Mouse (Mus musculus) stomach, embryonic 14.5 days (tissue): ENCODE results near the gene Twf2. TPM values are rescaled to one million over a fixed set of nuclear protein-coding genes. Genes with fewer than 3 reads are reported as not detected.

ENCODE experiments used
- ATAC-seq: fragments of 200-750 bp; cut with Nextera tagmentation; 2 replicates; pipeline ENCODE4 v1.8.0; 2017; ENCODE audit warnings: low read depth, moderate TSS enrichment; ENCODE audit not compliant: insufficient number of reproducible peaks, insufficient read depth, low FRiP score
- H3K27ac ChIP-seq: fragments of 300-500 bp; sonication (generic); 2 replicates; pipeline ENCODE4 v1.5.1; 2014; ENCODE audit warnings: mild to moderate bottlenecking, low read length, moderate library complexity, mixed read lengths
- H3K27me3 ChIP-seq: fragments of 300-500 bp; sonication (generic); 2 replicates; pipeline ENCODE4 v1.6.1; 2014; ENCODE audit warnings: low read length, control low read depth, mixed read lengths; ENCODE audit not compliant: control insufficient read depth, insufficient read depth
- H3K36me3 ChIP-seq: fragments of 300-500 bp; sonication (generic); 2 replicates; pipeline ENCODE4 v1.6.1; 2014; ENCODE audit warnings: mild to moderate bottlenecking, control low read depth, low read length, moderate library complexity, mixed read lengths; ENCODE audit not compliant: control insufficient read depth, insufficient read depth
- H3K4me1 ChIP-seq: fragments of 300-500 bp; sonication (generic); 2 replicates; pipeline ENCODE4 v1.6.1; 2014; ENCODE audit warnings: low read length, control low read depth, mixed read lengths; ENCODE audit not compliant: control insufficient read depth, insufficient read depth
- H3K4me2 ChIP-seq: fragments of 300-500 bp; sonication (generic); replicated peaks from 2 replicates; pipeline ENCODE4 v1.6.1; 2014; ENCODE audit warnings: low read depth, low read length, control low read depth
- H3K4me3 ChIP-seq: fragments of 300-500 bp; sonication (generic); 2 replicates; pipeline ENCODE4 v1.5.1; 2014; ENCODE audit warnings: low read depth, low read length, control low read depth
- H3K9ac ChIP-seq: fragments of 300-500 bp; sonication (generic); replicated peaks from 2 replicates; pipeline ENCODE4 v1.6.1; 2014; ENCODE audit warnings: low read depth, mild to moderate bottlenecking, control low read depth, low read length, moderate library complexity, mixed read lengths
- H3K9me3 ChIP-seq: fragments of 300-500 bp; sonication (generic); 2 replicates; pipeline ENCODE4 v1.6.1; 2016; ENCODE audit warnings: low read depth, low read length, control low read depth; ENCODE audit not compliant: control insufficient read depth
- WGBS: fragments of 180-500 bp; shearing (Covaris S2); extraction: QIAGEN DNeasy Blood & Tissue Kit; methylation state at CpG from one replicate; pipeline ENCODE4 v1.1.7; 2014; 5-methylcytosine and 5-hydroxymethylcytosine counted together
- polyA plus RNA-seq: library from polyadenylated mRNA; unstranded; fragments of >200 nt; fragmentation: Nextera tagmentation; extraction: Ambion mirVana; gene quantifications from 2 replicates; pipeline ENCODE4 v1.2.1, GENCODE M21; 2014

Twf2 gene
- polyA plus RNA-seq, 1 experiment from 2014 or later, result 69.3 TPM

GRCm38 (mm10) chr9:106222994-106223393 is 20.1 kb downstream of the Twf2 start:
- H3K36me3 ChIP-seq, result no peaks in the 10 kb centered on the region
- WGBS, result 85% methylated on average over 4 of the region's 4 CpGs
- ATAC-seq, result no peak
- no peaks in the 10 kb centered on the region for H3K9me3 ChIP-seq
- no peak overlapping the region for H3K4me2 ChIP-seq
- no peaks in the 10 kb centered on the region for H3K27me3 ChIP-seq
- no peak overlapping the region for H3K27ac ChIP-seq
- H3K4me3 ChIP-seq, result no peak overlapping the region
- no peak overlapping the region for H3K9ac ChIP-seq
- peaks cover 7% of the 10 kb centered on the region; the same call in 1 of the 2 replicates for H3K4me1 ChIP-seq

- WGBS, result 63% methylated on average over 24 of the region's 24 CpGs
- peaks cover 7% of the 10 kb centered on the region; the same call in 1 of the 2 replicates for H3K4me1 ChIP-seq
- H3K4me3 ChIP-seq, result peak overlapping the region; percentile 24; the same call in 1 of the 2 replicates
- H3K27ac ChIP-seq, result peak overlapping the region; percentile 73; the same call in 1 of the 2 replicates
- ATAC-seq, result no peak
- no peaks in the 10 kb centered on the region for H3K9me3 ChIP-seq
- H3K4me2 ChIP-seq, result peak overlapping the region; percentile 56
- no peak overlapping the region for H3K9ac ChIP-seq
- no peaks in the 10 kb centered on the region for H3K36me3 ChIP-seq
- no peaks in the 10 kb centered on the region for H3K27me3 ChIP-seq
These were observed 22.7 kb downstream of the Twf2 start for GRCm38 (mm10) chr9:106225469-106226150.

GRCm38 (mm10) chr9:106226151-106226682 is 23.3 kb downstream of the Twf2 start:
- WGBS, result 4% methylated on average over 34 of the region's 34 CpGs
- Histone ChIP-seq H3K27ac (peak overlapping the region; percentile 73; the same call in 1 of the 2 replicates), H3K36me3 (no peaks in the 10 kb centered on the region), H3K4me1 (peaks cover 7% of the 10 kb centered on the region; the same call in 1 of the 2 replicates), H3K9ac (no peak overlapping the region; the same call in 1 of the 2 replicates), H3K4me3 (peak overlapping the region; percentile 24), H3K9me3 (no peaks in the 10 kb centered on the region), H3K4me2 (peak overlapping the region; percentile 56), H3K27me3 (no peaks in the 10 kb centered on the region)
- peak; percentile 73; the same call in 1 of the 2 replicates for ATAC-seq

- H3K36me3 ChIP-seq, result peaks cover 6% of the 10 kb centered on the region
- H3K4me3 ChIP-seq, result no peak overlapping the region
- no peak overlapping the region for H3K27ac ChIP-seq
- no peaks in the 10 kb centered on the region for H3K9me3 ChIP-seq
- H3K4me2 ChIP-seq, result no peak overlapping the region
- WGBS, result 61% methylated on average over 8 of the region's 8 CpGs
- no peak overlapping the region for H3K9ac ChIP-seq
- no peaks in the 10 kb centered on the region for H3K27me3 ChIP-seq
- peaks cover 7% of the 10 kb centered on the region; the same call in 1 of the 2 replicates for H3K4me1 ChIP-seq
- no peak for ATAC-seq
These were observed 25.0 kb downstream of the Twf2 start for GRCm38 (mm10) chr9:106227790-106228429.

GRCm38 (mm10) chr9:106230051-106230733 is 27.3 kb downstream of the Twf2 start:
- peaks cover 29% of the 10 kb centered on the region for H3K36me3 ChIP-seq
- H3K9me3 ChIP-seq, result no peaks in the 10 kb centered on the region
- H3K27ac ChIP-seq, result no peak overlapping the region
- 77% methylated on average over 9 of the region's 9 CpGs for WGBS
- no peaks in the 10 kb centered on the region for H3K27me3 ChIP-seq
- no peak overlapping the region for H3K4me3 ChIP-seq
- no peak overlapping the region for H3K9ac ChIP-seq
- peaks cover 7% of the 10 kb centered on the region; the same call in 1 of the 2 replicates for H3K4me1 ChIP-seq
- no peak overlapping the region for H3K4me2 ChIP-seq
- no peak for ATAC-seq

GRCm38 (mm10) chr9:106230734-106231106 is 27.8 kb downstream of the Twf2 start:
- WGBS, result 46% methylated on average over 3 of the region's 3 CpGs
- Histone ChIP-seq H3K4me2 (no peak overlapping the region), H3K4me1 (peaks cover 4% of the 10 kb centered on the region; the same call in 1 of the 2 replicates), H3K36me3 (peaks cover 34% of the 10 kb centered on the region), H3K9me3 (no peaks in the 10 kb centered on the region), H3K9ac (no peak overlapping the region), H3K27me3 (no peaks in the 10 kb centered on the region), H3K4me3 (no peak overlapping the region), H3K27ac (no peak overlapping the region)
- ATAC-seq, result no peak

GRCm38 (mm10) chr9:106231220-106231619 is 28.3 kb downstream of the Twf2 start:
- Histone ChIP-seq H3K4me1 (peaks cover 2% of the 10 kb centered on the region; the same call in 1 of the 2 replicates), H3K9me3 (no peaks in the 10 kb centered on the region), H3K27ac (no peak overlapping the region), H3K9ac (no peak overlapping the region), H3K36me3 (peaks cover 39% of the 10 kb centered on the region), H3K4me2 (no peak overlapping the region), H3K4me3 (no peak overlapping the region), H3K27me3 (no peaks in the 10 kb centered on the region)
- ATAC-seq, result no peak
- 73% methylated on average over 7 of the region's 7 CpGs for WGBS

- Histone ChIP-seq H3K36me3 (peaks cover 44% of the 10 kb centered on the region), H3K4me3 (no peak overlapping the region), H3K4me1 (no peaks in the 10 kb centered on the region; the same call in 1 of the 2 replicates), H3K4me2 (no peak overlapping the region), H3K9ac (no peak overlapping the region), H3K9me3 (no peaks in the 10 kb centered on the region), H3K27ac (no peak overlapping the region), H3K27me3 (no peaks in the 10 kb centered on the region)
- 83% methylated on average over 4 of the region's 4 CpGs for WGBS
- ATAC-seq, result no peak
These were observed 28.9 kb downstream of the Twf2 start for GRCm38 (mm10) chr9:106231816-106232215.
